Mouse (Mus musculus) cerebellum, adult (tissue): ENCODE measurements around the gene Scd1.

Experiments used
- ATAC-seq: cut with Nextera tagmentation; 2 replicates; pipeline ENCODE4 v1.9.2; 2017; ENCODE audit warnings: mild to moderate bottlenecking, moderate library complexity, mixed read lengths; ENCODE audit not compliant: insufficient number of reproducible peaks, low FRiP score, low TSS enrichment

Scd1 gene

GRCm38 (mm10) chr19:44407341-44408222, at the start of gene Scd1:
TSS of gene Scd1 (minus strand) at chr19:44407879.
- ATAC-seq: peak; percentile 88

- no peak for ATAC-seq
Observed at GRCm38 (mm10) chr19:44455356-44455755, 47.7 kb upstream of the Scd1 start.

- no peak for ATAC-seq
Observed at GRCm38 (mm10) chr19:44454862-44455261, 47.2 kb upstream of the Scd1 start.

GRCm38 (mm10) chr19:44447927-44448326, 40.2 kb upstream of the Scd1 start:
- ATAC-seq: no peak

- ATAC-seq: no peak
Observed at GRCm38 (mm10) chr19:44445755-44446154, 38.1 kb upstream of the Scd1 start.

GRCm38 (mm10) chr19:44439302-44439701, 31.6 kb upstream of the Scd1 start:
- no peak for ATAC-seq

GRCm38 (mm10) chr19:44437975-44438374, 30.3 kb upstream of the Scd1 start:
- no peak for ATAC-seq

- no peak for ATAC-seq
Observed at GRCm38 (mm10) chr19:44432084-44432483, 24.4 kb upstream of the Scd1 start.

- no peak for ATAC-seq
Observed at GRCm38 (mm10) chr19:44427721-44428120, 20.0 kb upstream of the Scd1 start.

GRCm38 (mm10) chr19:44422051-44422631, 14.5 kb upstream of the Scd1 start:
- no peak for ATAC-seq

- no peak for ATAC-seq
Observed at GRCm38 (mm10) chr19:44419530-44419929, 11.9 kb upstream of the Scd1 start.

GRCm38 (mm10) chr19:44418945-44419344, 11.3 kb upstream of the Scd1 start:
- ATAC-seq: no peak

- ATAC-seq: 0 out of 2 replicates have a peak, but pooled peaks have one; percentile 40
Observed at GRCm38 (mm10) chr19:44418544-44418943, 10.9 kb upstream of the Scd1 start.

- ATAC-seq: no peak
Observed at GRCm38 (mm10) chr19:44418061-44418460, 10.4 kb upstream of the Scd1 start.

GRCm38 (mm10) chr19:44417448-44417847, 9.8 kb upstream of the Scd1 start:
- ATAC-seq: no peak

- no peak for ATAC-seq
Observed at GRCm38 (mm10) chr19:44416240-44416639, 8.6 kb upstream of the Scd1 start.

GRCm38 (mm10) chr19:44415464-44415863, 7.8 kb upstream of the Scd1 start:
- ATAC-seq: no peak

GRCm38 (mm10) chr19:44410269-44410992, 2.8 kb upstream of the Scd1 start:
- no peak for ATAC-seq

GRCm38 (mm10) chr19:44408595-44408994, 916 bp upstream of the Scd1 start:
- ATAC-seq: no peak

- ATAC-seq: peak; percentile 70
Observed at GRCm38 (mm10) chr19:44408223-44408545, 505 bp upstream of the Scd1 start.

- no peak for ATAC-seq
Observed at GRCm38 (mm10) chr19:44403546-44403945, 4.1 kb downstream of the Scd1 start.
